Mouse (Mus musculus) layer of hippocampus, postnatal 14 days (tissue): ENCODE data around the gene Mars. TPM values are rescaled to one million over a fixed set of nuclear protein-coding genes. Genes with fewer than 3 reads are reported as not detected.
A peak's percentile ranks its signal among the peaks of the same experiment; 100 is the strongest.

Experiments used
- DNase-seq, 2 experiments: peaks; one replicate each; pipeline ENCODE4 v3.0.0; 2021 to 2022; ENCODE audit warnings: low spot score in 2 of 2, mixed read lengths in 1 of 2
- total RNA-seq, 2 experiments: library from RNA; stranded (reverse); gene quantifications; 2 replicates each; pipeline ENCODE4 v1.2.3; 2021

Gene Mars
- total RNA-seq, 2 experiments from 2014 or later: 56.3 to 59.4 TPM

DNA sequence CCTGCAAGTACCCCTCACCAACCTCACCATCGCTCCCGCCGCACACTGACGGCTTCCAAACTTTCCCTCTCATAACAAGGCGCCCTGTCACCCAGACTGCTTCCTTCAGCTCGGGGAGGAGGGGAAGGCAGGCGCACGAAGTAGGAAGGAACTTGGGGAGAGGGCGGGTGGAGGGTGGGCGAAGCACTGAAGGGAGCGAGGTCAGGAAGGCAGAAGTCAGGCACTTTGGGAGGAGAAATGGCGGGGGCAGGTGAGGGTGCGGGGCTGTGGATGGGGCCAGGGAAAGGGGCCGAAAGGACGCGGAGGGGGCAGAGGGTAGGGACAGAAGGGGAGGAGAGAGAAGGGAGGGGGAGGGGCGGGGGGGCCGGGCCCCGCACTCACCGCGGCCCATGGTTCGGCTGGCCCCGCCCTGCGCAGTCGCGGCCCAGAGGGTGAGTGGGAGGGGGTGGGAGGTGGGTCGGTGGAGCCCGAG is 23.2 kb downstream of the Mars start:
- DNase-seq: peak in 1 of 2 experiments; percentile 53

GRCm38 (mm10) chr10:127287936-127288293 is 23.7 kb downstream of the Mars start:
- no peak for DNase-seq

- DNase-seq: no peak
Measured at GRCm38 (mm10) chr10:127287271-127287935, 24.2 kb downstream of the Mars start.

- no peak for DNase-seq
Measured at GRCm38 (mm10) chr10:127286730-127287129, 24.9 kb downstream of the Mars start.

DNA sequence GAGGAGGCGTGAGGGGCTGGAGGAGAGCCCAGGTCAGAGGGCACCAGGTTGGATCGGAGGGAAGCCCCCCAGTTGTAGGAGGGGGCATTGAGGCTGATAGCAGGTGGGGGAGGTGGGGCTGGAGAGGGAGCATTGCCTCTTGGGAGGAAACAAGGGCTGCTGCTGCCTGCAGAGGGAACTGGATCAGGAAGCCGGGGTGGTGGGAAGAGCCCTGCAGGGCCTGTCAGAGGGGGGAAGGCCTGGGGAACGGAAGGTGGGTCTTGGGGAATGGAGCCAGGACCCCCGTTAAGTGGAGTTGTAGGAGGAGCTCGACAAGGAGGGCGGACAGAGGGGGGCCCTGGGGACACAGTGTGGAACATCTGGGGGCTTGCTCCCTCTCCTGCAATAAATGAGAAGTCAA is 25.4 kb downstream of the Mars start:
- DNase-seq: no peak

GRCm38 (mm10) chr10:127285644-127286043 is 25.9 kb downstream of the Mars start:
- no peak for DNase-seq

DNA sequence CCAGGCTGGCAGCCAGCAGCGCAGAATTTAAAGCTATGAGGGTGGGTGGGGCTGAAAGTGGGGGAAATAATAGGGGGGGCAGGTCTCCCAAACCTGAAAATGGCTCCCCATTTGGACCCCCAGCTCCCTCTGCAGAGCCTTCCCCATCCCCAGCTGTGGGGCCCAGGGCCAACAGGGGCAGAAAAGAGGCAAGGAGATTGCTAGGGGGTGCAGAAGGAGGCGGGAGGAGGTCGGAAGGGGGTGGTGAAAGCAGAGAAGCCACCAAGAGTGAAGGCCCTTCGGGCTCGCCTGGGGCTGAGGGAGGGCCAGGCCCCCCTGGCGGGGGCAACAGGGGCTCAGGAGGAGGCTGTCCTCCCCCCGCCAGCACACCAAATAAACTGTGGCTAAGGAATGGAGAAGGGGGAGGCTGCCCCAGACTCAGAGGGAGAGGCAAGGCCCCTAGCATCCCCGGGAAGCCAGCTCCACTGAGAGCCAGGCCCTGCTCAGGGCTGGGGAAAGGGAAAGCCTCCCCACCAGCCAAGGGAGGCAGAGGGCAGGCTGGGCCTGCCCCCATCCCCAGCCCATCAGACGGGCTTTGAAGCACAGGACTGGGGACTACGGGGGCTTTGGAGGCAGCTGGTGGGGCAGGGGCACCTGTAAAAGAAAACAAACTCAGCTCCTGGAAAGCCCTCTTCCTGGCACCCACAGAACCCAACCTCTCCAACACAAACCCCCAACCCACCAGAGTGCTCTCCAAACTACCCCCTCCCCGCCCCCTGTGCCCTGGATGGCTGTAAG is 26.7 kb downstream of the Mars start:
- DNase-seq: no peak

- DNase-seq: no peak
Measured at GRCm38 (mm10) chr10:127284105-127284622, 27.4 kb downstream of the Mars start.

DNA sequence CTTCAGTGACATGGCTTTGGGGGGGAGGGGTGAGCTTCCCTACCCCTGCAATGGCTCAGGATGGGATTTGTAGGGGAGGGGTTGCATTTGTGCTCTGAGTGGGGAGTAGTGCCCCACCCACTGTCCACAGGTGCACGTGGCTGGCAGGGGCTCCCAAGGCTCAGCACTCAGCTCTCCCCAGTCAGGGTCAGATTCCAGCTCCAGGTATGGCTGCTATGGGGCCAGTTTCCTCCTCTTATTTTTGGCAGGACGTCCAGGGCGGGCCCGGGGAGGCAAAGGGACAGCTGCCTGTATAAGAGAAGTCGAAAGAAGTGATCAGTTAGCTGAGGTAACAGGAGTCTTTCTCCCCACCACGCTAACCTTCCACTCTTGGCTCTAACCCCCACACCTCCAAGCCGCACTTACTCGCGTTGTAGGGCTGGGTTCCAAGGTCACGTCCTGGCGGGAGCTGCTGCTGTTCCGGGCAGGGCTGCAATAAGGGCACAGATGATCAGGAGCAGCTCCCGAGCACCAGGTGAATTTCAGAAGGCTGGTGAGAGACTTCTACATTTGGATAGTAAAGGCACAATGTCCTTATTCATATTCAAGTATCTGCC is 28.9 kb downstream of the Mars start:
- DNase-seq: no peak

GRCm38 (mm10) chr10:127281316-127281715 is 30.3 kb downstream of the Mars start:
- no peak for DNase-seq

- DNase-seq: no peak
Measured at GRCm38 (mm10) chr10:127279730-127280129, 31.9 kb downstream of the Mars start.

GRCm38 (mm10) chr10:127274261-127275022 is 37.1 kb downstream of the Mars start:
- no peak for DNase-seq

DNA sequence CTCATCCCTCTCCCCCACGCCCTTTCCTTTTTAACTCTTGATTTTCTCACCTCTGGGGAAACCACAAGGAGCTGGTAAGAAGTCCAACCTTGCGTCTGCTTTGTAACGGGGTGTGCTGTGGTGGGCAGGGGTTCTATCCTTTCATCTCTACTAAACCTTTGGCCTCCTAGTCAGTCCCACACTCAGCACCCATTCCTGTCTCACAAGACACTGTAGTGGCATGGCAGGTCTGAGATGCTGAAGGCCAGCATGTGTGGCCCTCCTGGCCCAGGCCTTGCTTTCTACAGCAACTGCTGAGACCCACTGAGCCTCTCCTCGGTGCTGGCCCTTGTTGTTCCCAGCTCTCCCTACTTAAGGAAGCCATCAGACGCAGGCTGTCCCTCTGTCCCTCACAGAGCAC is 39.2 kb downstream of the Mars start:
- no peak for DNase-seq

DNA sequence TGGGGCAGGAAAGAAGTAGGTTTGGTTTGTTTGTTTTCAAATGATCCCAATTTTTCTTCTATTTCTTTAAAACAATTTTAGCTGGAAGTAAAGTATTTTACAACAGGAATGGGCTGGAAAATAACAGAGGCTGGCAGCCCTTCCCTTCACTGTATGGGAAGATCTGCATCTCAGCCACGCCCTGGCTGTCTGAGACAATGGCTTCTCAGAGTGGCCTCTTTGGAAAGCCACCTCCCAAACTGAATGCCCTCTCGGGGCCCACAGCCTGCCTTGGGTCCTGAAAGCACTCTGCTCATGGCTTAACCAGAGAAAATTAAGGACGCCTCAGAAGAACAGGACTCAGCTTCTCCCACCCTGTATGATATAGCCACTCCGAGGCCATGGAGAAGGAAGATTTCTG is 41.7 kb downstream of the Mars start:
- no peak for DNase-seq

- DNase-seq: no peak
Measured at GRCm38 (mm10) chr10:127269036-127269435, 42.5 kb downstream of the Mars start.

DNA sequence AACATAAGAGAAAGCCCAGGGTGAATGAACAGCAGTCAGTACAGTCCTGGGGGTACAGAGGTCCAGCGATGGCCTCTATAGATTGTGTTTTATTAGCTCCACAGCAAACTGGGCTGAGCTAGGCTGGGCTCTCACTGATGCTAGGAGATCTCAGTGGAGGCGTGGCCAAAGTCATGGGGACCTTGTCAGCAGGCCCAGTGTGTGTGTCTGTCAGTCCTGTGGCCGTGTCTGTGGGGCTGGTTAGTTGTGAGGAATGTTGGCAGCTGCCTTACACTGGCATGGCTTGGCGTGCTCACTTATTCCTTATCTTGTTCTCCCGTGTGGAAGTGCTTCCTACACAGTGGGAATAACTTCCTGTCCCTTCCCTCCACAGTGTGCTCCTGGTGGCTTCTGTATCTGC is 43.2 kb downstream of the Mars start:
- no peak for DNase-seq

DNA sequence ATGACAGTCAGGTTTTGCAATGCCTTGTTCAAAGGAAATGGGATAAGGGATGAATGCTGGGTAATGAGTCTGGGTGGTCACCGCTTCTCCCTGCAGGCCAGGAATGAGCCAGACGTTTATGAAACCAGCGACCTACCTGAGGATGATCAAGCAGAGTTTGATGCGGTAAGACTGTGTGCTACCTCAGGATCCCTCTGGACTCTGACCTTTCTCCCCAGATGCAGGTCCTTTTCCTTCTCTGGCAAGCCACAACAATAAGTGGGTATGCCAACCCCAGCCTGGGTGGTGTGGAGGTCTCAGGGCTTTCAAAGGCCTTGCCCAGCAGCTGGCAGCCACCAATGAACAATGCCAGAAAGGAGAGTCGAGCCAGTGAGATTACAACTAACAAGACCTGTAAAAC is 44.3 kb downstream of the Mars start:
- DNase-seq: no peak

GRCm38 (mm10) chr10:127266112-127267091 is 45.2 kb downstream of the Mars start, which contains the start of gene Dctn2:
Gene Dctn2, plus strand, starts transcription at chr10:127266368.
- DNase-seq: peak; percentile 90 to 96

DNA sequence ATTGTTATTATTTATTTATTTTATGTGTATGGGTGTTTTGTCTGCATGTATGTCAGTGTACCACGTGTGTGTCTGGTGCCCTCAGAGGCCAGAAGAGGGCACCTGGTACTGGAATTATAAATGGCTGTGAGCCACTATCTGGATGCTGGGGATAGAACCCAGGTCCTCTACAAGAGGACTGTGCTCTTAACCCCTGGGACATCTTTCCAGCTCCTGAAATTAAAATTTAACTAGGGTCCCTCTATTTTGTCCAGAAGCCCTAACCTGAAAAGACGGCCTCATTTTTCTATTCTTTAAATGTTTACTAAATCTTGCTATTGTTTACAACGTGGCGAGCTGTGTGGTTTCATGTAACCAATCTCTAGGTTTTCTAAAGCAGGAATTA is 45.9 kb downstream of the Mars start:
- no peak for DNase-seq

DNA sequence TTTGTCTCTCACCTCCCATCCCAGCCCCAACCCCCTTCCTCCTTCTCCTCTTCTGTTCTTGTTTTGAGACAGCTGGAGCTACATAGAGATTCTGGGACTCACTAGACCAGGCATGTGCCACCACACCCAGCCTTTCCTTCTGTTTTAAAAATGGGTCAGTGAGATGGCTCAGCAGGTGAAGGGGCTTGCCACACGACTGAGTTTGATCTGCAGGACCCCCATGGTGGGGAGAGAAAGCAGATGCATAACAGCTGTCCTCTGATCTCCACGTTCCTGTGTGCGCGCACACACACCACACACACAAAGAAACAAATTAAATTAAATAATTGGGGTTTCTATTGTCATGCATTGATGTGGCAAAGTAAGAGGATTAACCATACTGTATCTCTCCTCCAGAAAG is 46.6 kb downstream of the Mars start:
- DNase-seq: no peak
